Mouse (Mus musculus): ENCODE measurements at regions not wholly inside any gene's neighbourhood (a gene's known extent, or its start where the extent isn't known, plus 50 kb on each side); places are given as distances from the start of the nearest gene placed in this dataset.
A peak's percentile ranks its signal among the peaks of the same experiment; 100 is the strongest.

GRCm38 (mm10) chr8:7323067-7323675 is 1337.9 kb downstream of the Efnb2 start:
- Histone ChIP-seq H3K4me3 (ENCODE audit: low read depth, low read length) (no peak overlapping the region), H3K9ac (replicated peaks; ENCODE audit: low read depth) (no peak overlapping the region), H3K36me3 (ENCODE audit: insufficient read depth, low read length) (no peaks in the 10 kb centered on the region), H3K27me3 (replicated peaks; ENCODE audit: insufficient read depth, low read length) (no peaks in the 10 kb centered on the region), H3K27ac (ENCODE audit: low read length) (no peak overlapping the region), H3K4me1 (ENCODE audit: insufficient read depth, low read depth, low read length) (no peaks in the 10 kb centered on the region), H3K9me3 (ENCODE audit: low read length) (no peaks in the 10 kb centered on the region), H3K4me2 (replicated peaks; ENCODE audit: low read depth, low read length) (no peak overlapping the region)
- DNase-seq (ENCODE audit: low spot score): no peak
- no peak for ATAC-seq
- TF ChIP-seq EP300 (IDR thresholded peaks at IDR 0.05) (no peak), CTCF (IDR thresholded peaks at IDR 0.05) (no peak)
- WGBS: 52% methylated on average over 3 of the region's 3 CpGs

DNA sequence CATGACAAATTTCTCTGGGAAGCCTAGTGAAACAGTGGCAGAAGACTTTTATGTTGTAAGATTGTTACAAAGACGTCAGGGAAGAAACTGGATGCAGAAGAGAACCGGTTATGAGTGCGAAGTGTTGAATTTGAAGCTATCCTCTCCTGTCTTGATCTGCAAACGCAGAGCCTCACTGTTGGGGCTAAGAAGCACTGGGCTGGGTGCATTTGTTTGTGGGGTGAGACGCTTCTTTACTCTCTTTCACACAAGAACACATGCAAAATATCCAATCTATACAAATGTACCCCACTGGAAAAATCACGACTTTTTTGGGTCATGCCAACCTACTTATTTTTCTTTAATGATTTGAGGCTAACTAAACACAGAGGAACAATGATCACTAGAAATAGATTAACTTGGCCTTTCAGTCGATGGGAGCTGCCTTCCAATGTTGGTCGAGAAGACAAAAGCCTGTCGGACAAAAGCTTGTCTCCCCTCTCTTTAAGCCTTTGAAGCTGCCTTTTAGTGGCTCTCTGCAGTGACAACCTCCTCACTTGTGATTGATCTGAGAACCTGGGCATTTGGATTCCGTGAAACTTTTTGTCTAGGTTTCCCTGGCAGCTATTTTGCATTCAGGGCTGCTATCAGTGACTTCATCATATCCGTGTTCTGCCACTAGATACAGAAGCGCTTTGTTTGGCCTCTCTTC is 1338.5 kb downstream of the Efnb2 start:
- Histone ChIP-seq H3K9ac (replicated peaks; ENCODE audit: low read depth) (no peak overlapping the region), H3K27ac (ENCODE audit: low read length) (no peak overlapping the region), H3K4me3 (ENCODE audit: low read depth, low read length) (no peak overlapping the region), H3K27me3 (replicated peaks; ENCODE audit: insufficient read depth, low read length) (no peaks in the 10 kb centered on the region), H3K4me1 (ENCODE audit: insufficient read depth, low read depth, low read length) (no peaks in the 10 kb centered on the region), H3K9me3 (ENCODE audit: low read length) (no peaks in the 10 kb centered on the region), H3K36me3 (ENCODE audit: insufficient read depth, low read length) (no peaks in the 10 kb centered on the region), H3K4me2 (replicated peaks; ENCODE audit: low read depth, low read length) (no peak overlapping the region)
- ATAC-seq: no peak
- no peak for DNase-seq (ENCODE audit: low spot score)
- TF ChIP-seq EP300 (IDR thresholded peaks at IDR 0.05): no peak
- TF ChIP-seq CTCF (IDR thresholded peaks at IDR 0.05): no peak
- WGBS: 61% methylated on average over 12 of the region's 12 CpGs

DNA sequence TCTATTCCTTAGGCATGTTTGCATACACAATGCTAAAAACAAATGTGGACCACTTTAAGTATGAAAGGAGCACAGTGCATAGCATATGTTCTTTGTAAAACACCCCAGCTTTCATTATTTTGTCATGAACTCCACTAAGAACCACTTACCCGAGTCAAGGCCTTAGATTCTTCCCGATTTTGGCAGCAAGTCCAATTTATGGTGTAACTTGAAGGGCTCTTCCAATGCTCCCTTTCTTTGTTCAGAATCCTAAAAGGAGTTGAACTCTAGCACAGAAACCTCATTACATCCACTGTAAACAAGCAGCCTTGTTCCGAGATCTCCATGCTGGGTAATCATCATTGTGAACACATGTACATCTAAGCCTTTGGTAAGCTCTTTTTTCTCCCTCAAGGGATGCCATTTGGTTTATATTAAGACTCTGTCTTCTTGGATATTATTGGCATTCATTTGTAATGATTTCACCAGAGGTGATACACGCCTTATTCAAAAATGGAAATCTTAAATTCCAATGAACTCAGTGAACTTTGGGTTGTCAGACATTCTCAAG is 1344.2 kb downstream of the Efnb2 start:
- Histone ChIP-seq H3K9me3 (ENCODE audit: low read length) (no peaks in the 10 kb centered on the region), H3K27ac (ENCODE audit: low read length) (no peak overlapping the region), H3K9ac (replicated peaks; ENCODE audit: low read depth) (no peak overlapping the region), H3K27me3 (replicated peaks; ENCODE audit: insufficient read depth, low read length) (no peaks in the 10 kb centered on the region), H3K36me3 (ENCODE audit: insufficient read depth, low read length) (no peaks in the 10 kb centered on the region), H3K4me2 (replicated peaks; ENCODE audit: low read depth, low read length) (no peak overlapping the region), H3K4me3 (ENCODE audit: low read depth, low read length) (no peak overlapping the region), H3K4me1 (ENCODE audit: insufficient read depth, low read depth, low read length) (no peaks in the 10 kb centered on the region)
- DNase-seq (ENCODE audit: low spot score): peak; percentile 39
- TF ChIP-seq CTCF (IDR thresholded peaks at IDR 0.05) (no peak), EP300 (IDR thresholded peaks at IDR 0.05) (no peak)
- ATAC-seq: no peak
- WGBS: 57% methylated on average over 4 of the region's 4 CpGs

- no peaks in the 10 kb centered on the region for H3K36me3 ChIP-seq (ENCODE audit: insufficient read depth, low read length)
- DNase-seq (ENCODE audit: low spot score) (no peak), ATAC-seq (no peak)
- no peak overlapping the region for H3K27ac ChIP-seq (ENCODE audit: low read length)
- no peaks in the 10 kb centered on the region for H3K9me3 ChIP-seq (ENCODE audit: low read length)
- no peaks in the 10 kb centered on the region for H3K4me1 ChIP-seq (ENCODE audit: insufficient read depth, low read depth, low read length)
- WGBS: 90% methylated on average over 2 of the region's 2 CpGs
- no peak overlapping the region for H3K4me3 ChIP-seq (ENCODE audit: low read depth, low read length)
- no peaks in the 10 kb centered on the region for H3K27me3 ChIP-seq (replicated peaks; ENCODE audit: insufficient read depth, low read length)
- H3K9ac ChIP-seq (replicated peaks; ENCODE audit: low read depth): no peak overlapping the region
- H3K4me2 ChIP-seq (replicated peaks; ENCODE audit: low read depth, low read length): no peak overlapping the region
- TF ChIP-seq EP300 (IDR thresholded peaks at IDR 0.05) (no peak), CTCF (IDR thresholded peaks at IDR 0.05) (no peak)
Measured at GRCm38 (mm10) chr8:7309239-7309638, 1351.8 kb downstream of the Efnb2 start.

- no peak for DNase-seq (ENCODE audit: low spot score)
- Histone ChIP-seq H3K4me1 (ENCODE audit: insufficient read depth, low read depth, low read length) (no peaks in the 10 kb centered on the region), H3K9me3 (ENCODE audit: low read length) (no peaks in the 10 kb centered on the region), H3K9ac (replicated peaks; ENCODE audit: low read depth) (no peak overlapping the region), H3K27ac (ENCODE audit: low read length) (no peak overlapping the region), H3K4me3 (ENCODE audit: low read depth, low read length) (no peak overlapping the region), H3K27me3 (replicated peaks; ENCODE audit: insufficient read depth, low read length) (no peaks in the 10 kb centered on the region), H3K4me2 (replicated peaks; ENCODE audit: low read depth, low read length) (no peak overlapping the region), H3K36me3 (ENCODE audit: insufficient read depth, low read length) (no peaks in the 10 kb centered on the region)
- ATAC-seq: no peak
- TF ChIP-seq CTCF (IDR thresholded peaks at IDR 0.05) (no peak), EP300 (IDR thresholded peaks at IDR 0.05) (no peak)
- 47% methylated on average over 7 of the region's 7 CpGs for WGBS
Measured at GRCm38 (mm10) chr8:7289361-7289760, 1371.7 kb downstream of the Efnb2 start.

GRCm38 (mm10) chr8:7286581-7286980 is 1374.5 kb downstream of the Efnb2 start:
- 81% methylated on average over 1 of the region's 1 CpGs for WGBS
- Histone ChIP-seq H3K27ac (ENCODE audit: low read length) (no peak overlapping the region), H3K4me3 (ENCODE audit: low read depth, low read length) (no peak overlapping the region)

More at GRCm38 (mm10) chr8:7286581-7286980, 1374.5 kb downstream of the Efnb2 start:
- no peaks in the 10 kb centered on the region for H3K9me3 ChIP-seq (ENCODE audit: low read length)
- H3K27me3 ChIP-seq (replicated peaks; ENCODE audit: insufficient read depth, low read length): no peaks in the 10 kb centered on the region
- no peaks in the 10 kb centered on the region for H3K4me1 ChIP-seq (ENCODE audit: insufficient read depth, low read depth, low read length)
- DNase-seq (ENCODE audit: low spot score) (no peak), ATAC-seq (no peak)
- no peak overlapping the region for H3K4me2 ChIP-seq (replicated peaks; ENCODE audit: low read depth, low read length)
- no peaks in the 10 kb centered on the region for H3K36me3 ChIP-seq (ENCODE audit: insufficient read depth, low read length)
- H3K9ac ChIP-seq (replicated peaks; ENCODE audit: low read depth): no peak overlapping the region
- TF ChIP-seq EP300 (IDR thresholded peaks at IDR 0.05): no peak
- no peak for TF ChIP-seq CTCF (IDR thresholded peaks at IDR 0.05)
